Mouse (Mus musculus): ENCODE results near the gene Gm20422. TPM values are rescaled to one million over a fixed set of nuclear protein-coding genes. Genes with fewer than 3 reads are reported as not detected.

Gm20422 gene
- polyA plus RNA-seq, 1 experiment from 2014 or later = not detected

DNA sequence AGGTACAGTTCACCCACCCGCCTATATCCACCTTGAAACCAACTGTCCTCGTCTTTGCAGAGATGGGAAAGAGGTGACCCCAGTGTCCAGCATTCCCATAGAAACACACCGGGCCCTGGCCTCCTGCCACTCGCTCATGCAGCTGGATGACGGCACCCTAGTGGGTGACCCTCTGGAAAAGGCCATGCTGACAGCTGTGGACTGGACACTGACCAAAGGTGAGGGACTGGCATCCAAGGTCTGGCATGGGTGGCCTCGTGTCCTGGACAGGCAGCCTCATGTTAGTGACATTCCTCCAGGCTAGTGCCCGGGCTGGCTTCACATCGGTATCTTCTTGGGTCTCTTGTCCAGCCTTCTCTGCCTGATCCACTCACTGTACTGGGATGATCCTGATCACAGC lies 24.6 kb upstream of the Gm20422 start:
- peaks cover 46% of the 10 kb centered on the region for H3K36me3 ChIP-seq (ENCODE audit: control insufficient read depth, insufficient read depth, low read length)
- H3K4me2 ChIP-seq (ENCODE audit: low read depth, low read length) = no peak overlapping the region
- H3K27ac ChIP-seq (ENCODE audit: low read length) = no peak overlapping the region
- no peaks in the 10 kb centered on the region for H3K4me1 ChIP-seq (ENCODE audit: control insufficient read depth, insufficient read depth, low read length)
- H3K4me3 ChIP-seq (ENCODE audit: low read length) = no peak overlapping the region
- no peaks in the 10 kb centered on the region for H3K9me3 ChIP-seq (ENCODE audit: control insufficient read depth, low read length)
- no peak for ATAC-seq
- no peaks in the 10 kb centered on the region for H3K27me3 ChIP-seq (replicated peaks; ENCODE audit: control insufficient read depth, insufficient read depth, low read length)
- no peak overlapping the region for H3K9ac ChIP-seq (ENCODE audit: low read depth, low read length)
- WGBS = 94% methylated on average over 8 of the region's 8 CpGs

DNA sequence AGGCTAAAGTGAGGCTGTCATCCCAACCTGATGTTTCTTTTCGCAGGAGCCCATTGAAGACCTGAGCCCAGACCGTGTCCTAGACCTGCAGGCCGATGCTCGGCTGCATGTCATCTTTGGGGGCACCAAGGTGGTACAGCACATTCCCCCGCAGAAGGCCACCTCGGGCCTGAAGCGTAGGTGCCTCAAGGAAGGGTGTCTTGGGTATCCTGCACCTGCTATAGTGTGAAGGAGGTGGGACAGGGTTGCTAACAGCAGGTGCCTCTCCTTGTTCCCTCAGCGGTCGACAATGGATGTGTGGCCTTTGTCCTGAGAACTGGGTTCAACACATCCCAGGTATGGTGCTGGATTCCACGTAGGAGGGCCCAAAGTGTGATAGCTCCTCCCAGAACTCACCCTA lies 23.0 kb upstream of the Gm20422 start:
- Histone ChIP-seq H3K9ac (ENCODE audit: low read depth, low read length) (no peak overlapping the region), H3K4me3 (ENCODE audit: low read length) (no peak overlapping the region), H3K4me1 (ENCODE audit: control insufficient read depth, insufficient read depth, low read length) (peaks cover 9% of the 10 kb centered on the region), H3K4me2 (ENCODE audit: low read depth, low read length) (no peak overlapping the region), H3K27me3 (replicated peaks; ENCODE audit: control insufficient read depth, insufficient read depth, low read length) (no peaks in the 10 kb centered on the region), H3K9me3 (ENCODE audit: control insufficient read depth, low read length) (no peaks in the 10 kb centered on the region), H3K36me3 (ENCODE audit: control insufficient read depth, insufficient read depth, low read length) (peaks cover 39% of the 10 kb centered on the region), H3K27ac (ENCODE audit: low read length) (no peak overlapping the region)
- WGBS = 91% methylated on average over 10 of the region's 10 CpGs
- ATAC-seq = no peak

DNA sequence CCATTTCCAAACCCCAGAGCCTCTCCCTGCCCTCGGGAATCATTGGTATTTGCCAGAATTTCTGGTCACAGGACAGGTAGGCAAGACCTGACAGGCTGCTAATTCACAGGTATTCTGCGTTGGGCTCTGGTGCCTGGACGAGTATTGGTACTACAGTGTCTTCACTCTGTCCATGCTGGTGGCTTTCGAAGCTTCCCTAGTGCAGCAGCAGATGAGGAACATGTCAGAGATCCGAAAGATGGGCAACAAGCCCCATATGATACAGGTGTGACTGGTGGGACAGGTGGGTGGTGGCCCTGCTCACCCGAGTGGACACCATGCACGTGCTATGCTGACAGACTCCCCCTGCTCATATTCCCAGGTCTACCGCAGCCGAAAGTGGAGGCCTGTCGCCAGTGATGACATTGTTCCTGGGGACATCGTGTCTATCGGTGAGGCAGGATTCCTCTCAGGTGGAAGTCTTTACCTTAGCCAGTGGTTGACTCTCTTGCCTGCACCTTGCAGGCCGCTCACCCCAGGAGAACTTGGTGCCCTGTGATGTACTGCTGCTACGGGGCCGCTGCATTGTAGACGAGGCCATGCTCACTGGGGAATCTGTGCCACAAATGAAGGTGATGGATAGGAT lies 22.1 kb upstream of the Gm20422 start:
- no peaks in the 10 kb centered on the region for H3K27me3 ChIP-seq (replicated peaks; ENCODE audit: control insufficient read depth, insufficient read depth, low read length)
- H3K4me1 ChIP-seq (ENCODE audit: control insufficient read depth, insufficient read depth, low read length) = peaks cover 16% of the 10 kb centered on the region
- no peak overlapping the region for H3K9ac ChIP-seq (ENCODE audit: low read depth, low read length)
- H3K36me3 ChIP-seq (ENCODE audit: control insufficient read depth, insufficient read depth, low read length) = peaks cover 30% of the 10 kb centered on the region
- no peak overlapping the region for H3K27ac ChIP-seq (ENCODE audit: low read length)
- H3K9me3 ChIP-seq (ENCODE audit: control insufficient read depth, low read length) = no peaks in the 10 kb centered on the region
- 97% methylated on average over 16 of the region's 16 CpGs for WGBS
- no peak for ATAC-seq
- H3K4me3 ChIP-seq (ENCODE audit: low read length) = no peak overlapping the region
- no peak overlapping the region for H3K4me2 ChIP-seq (ENCODE audit: low read depth, low read length)

DNA sequence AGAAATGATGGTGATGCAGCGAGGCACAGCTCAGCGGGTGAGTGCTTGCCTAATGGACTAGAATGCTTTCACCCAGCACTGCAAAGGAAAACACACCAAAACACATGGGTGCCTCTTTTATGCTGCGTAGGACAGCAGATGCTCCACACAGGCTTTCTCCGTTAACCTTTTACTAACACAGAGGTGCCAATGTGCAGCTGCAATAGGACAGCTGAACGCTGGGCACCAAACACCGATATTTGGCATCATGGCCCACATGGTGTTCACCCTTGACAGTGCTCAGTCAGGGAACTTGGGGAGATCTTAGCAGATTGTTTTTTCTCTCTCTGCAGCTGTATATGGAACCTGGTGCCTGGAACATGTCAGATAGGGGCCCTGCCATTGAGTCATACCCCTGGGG lies 20.2 kb upstream of the Gm20422 start:
- ATAC-seq = no peak
- Histone ChIP-seq H3K9me3 (ENCODE audit: control insufficient read depth, low read length) (no peaks in the 10 kb centered on the region), H3K4me2 (ENCODE audit: low read depth, low read length) (no peak overlapping the region), H3K27me3 (replicated peaks; ENCODE audit: control insufficient read depth, insufficient read depth, low read length) (no peaks in the 10 kb centered on the region), H3K9ac (ENCODE audit: low read depth, low read length) (no peak overlapping the region), H3K27ac (ENCODE audit: low read length) (no peak overlapping the region), H3K4me3 (ENCODE audit: low read length) (no peak overlapping the region), H3K4me1 (ENCODE audit: control insufficient read depth, insufficient read depth, low read length) (peaks cover 19% of the 10 kb centered on the region), H3K36me3 (ENCODE audit: control insufficient read depth, insufficient read depth, low read length) (peaks cover 24% of the 10 kb centered on the region)
- 94% methylated on average over 6 of the region's 6 CpGs for WGBS

DNA sequence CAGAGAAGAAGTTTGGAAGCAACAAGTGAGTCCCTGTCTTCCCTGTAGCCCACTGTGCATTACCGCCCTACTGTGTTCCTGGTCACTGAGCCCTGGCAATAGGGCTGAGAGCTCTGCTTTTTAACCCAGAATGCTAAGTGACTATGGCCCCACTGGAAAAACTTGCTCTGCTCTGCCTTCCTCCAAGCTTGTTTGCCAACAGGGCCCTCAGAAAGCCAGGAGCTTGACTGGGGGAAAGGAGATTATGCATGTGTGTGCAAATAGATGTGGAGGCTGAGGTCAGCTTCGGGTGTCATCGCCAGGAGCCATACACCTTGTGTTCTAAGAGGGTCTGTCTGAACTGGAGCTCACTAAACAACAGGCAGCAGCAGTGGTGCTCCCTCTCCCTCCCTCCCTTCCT lies 19.4 kb upstream of the Gm20422 start:
- ATAC-seq = no peak
- no peaks in the 10 kb centered on the region for H3K9me3 ChIP-seq (ENCODE audit: control insufficient read depth, low read length)
- WGBS = 83% methylated on average over 3 of the region's 3 CpGs
- H3K36me3 ChIP-seq (ENCODE audit: control insufficient read depth, insufficient read depth, low read length) = peaks cover 24% of the 10 kb centered on the region
- H3K4me2 ChIP-seq (ENCODE audit: low read depth, low read length) = no peak overlapping the region
- no peak overlapping the region for H3K27ac ChIP-seq (ENCODE audit: low read length)
- no peaks in the 10 kb centered on the region for H3K27me3 ChIP-seq (replicated peaks; ENCODE audit: control insufficient read depth, insufficient read depth, low read length)
- no peak overlapping the region for H3K4me3 ChIP-seq (ENCODE audit: low read length)
- peaks cover 19% of the 10 kb centered on the region for H3K4me1 ChIP-seq (ENCODE audit: control insufficient read depth, insufficient read depth, low read length)
- H3K9ac ChIP-seq (ENCODE audit: low read depth, low read length) = no peak overlapping the region

DNA sequence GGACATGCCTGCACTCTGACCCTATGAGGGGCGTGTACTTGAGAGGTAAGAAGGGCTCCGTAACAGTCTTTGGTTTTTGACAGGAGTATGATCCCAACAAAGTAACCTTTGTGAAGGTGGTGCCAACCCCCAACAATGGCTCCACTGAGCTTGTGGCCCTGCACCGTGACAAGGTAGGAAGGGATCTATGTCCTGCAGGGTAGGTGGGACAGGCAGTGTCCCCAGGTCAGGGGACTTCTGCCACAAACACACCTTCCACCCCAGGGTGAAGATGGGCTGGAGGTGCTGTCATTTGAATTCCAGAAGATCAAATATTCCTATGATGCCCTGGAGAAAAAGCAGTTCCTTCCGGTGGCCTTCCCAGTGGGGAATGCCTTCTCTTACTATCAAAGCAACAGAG lies 19.0 kb upstream of the Gm20422 start:
- 92% methylated on average over 4 of the region's 4 CpGs for WGBS
- Histone ChIP-seq H3K27ac (ENCODE audit: low read length) (no peak overlapping the region), H3K27me3 (replicated peaks; ENCODE audit: control insufficient read depth, insufficient read depth, low read length) (no peaks in the 10 kb centered on the region), H3K36me3 (ENCODE audit: control insufficient read depth, insufficient read depth, low read length) (peaks cover 20% of the 10 kb centered on the region), H3K9me3 (ENCODE audit: control insufficient read depth, low read length) (no peaks in the 10 kb centered on the region), H3K4me3 (ENCODE audit: low read length) (no peak overlapping the region), H3K4me2 (ENCODE audit: low read depth, low read length) (no peak overlapping the region), H3K9ac (ENCODE audit: low read depth, low read length) (no peak overlapping the region), H3K4me1 (ENCODE audit: control insufficient read depth, insufficient read depth, low read length) (peaks cover 19% of the 10 kb centered on the region)
- no peak for ATAC-seq

DNA sequence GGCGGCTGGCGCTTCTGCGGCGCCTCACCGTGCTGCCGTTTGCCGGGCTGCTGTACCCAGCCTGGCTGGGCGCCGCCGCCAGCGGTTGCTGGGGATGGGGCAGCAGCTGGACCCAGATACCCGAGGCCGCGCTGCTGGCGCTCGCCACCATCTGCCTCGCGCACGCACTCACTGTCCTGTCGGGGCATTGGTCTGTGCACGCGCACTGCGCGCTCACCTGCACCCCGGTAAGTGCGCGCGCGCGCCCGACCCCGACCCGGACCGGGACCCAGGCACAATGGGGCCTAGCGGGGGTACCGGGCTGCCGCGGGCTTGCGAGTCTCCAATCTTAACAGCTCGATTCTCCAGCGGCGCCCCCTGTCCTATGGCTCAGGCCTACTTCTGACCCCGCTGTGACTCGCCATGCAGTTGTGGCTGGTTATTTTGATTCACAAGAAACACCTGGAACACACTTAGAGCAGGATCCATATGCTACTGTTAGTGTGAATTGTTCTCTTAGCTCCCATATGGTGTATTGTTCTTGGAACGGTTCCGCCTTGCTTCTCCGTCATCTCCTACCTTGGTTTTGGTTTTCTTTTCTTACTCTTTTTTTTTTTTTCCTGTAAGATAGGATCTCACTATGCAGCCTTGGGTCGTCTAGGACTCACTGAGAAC lies 16.9 kb upstream of the Gm20422 start:
- Histone ChIP-seq H3K36me3 (ENCODE audit: control insufficient read depth, insufficient read depth, low read length) (0 out of 2 replicates have a peak, but pooled peaks cover 7% of the 10 kb centered on the region), H3K9ac (ENCODE audit: low read depth, low read length) (peak overlapping the region; percentile 94), H3K27ac (ENCODE audit: low read length) (peak overlapping the region; percentile 90), H3K4me1 (ENCODE audit: control insufficient read depth, insufficient read depth, low read length) (peaks cover 19% of the 10 kb centered on the region), H3K4me2 (ENCODE audit: low read depth, low read length) (peak overlapping the region; percentile 62), H3K9me3 (ENCODE audit: control insufficient read depth, low read length) (no peaks in the 10 kb centered on the region), H3K4me3 (ENCODE audit: low read length) (peak overlapping the region; percentile 100), H3K27me3 (replicated peaks; ENCODE audit: control insufficient read depth, insufficient read depth, low read length) (no peaks in the 10 kb centered on the region)
- under 1% methylated on average over 48 of the region's 48 CpGs for WGBS
- ATAC-seq = peak; percentile 76

DNA sequence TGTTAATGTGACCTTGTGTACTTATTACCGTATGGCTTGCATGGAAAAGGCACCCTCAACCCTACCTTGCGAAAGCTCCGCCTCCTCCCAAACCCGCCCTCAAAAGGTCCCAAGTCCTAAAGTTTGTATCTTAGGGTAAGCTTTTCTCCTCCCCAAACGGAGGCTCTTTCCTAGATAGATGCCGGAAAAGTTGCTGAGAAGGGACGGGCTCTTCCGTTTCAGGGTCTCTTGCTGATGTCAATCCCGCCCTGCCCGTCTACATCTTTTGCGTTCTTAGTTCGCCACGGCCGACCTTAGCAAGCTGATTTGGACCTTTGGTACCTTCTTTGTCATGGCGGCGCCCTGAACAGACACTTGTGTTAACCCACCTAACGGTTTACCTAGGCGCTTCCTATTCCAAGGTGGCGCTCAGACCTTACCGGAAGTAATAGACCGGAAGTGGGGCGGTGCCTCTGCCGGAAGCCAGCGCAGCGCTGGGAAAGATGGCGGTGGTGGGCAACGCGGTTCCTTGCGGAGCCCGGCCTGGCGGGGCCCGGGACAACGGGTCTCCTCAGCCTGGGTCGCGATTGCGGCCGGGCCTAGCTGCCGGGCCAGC lies 16.2 kb upstream of the Gm20422 start, which contains the start of the genes Atp13a1 and Zfp866:
Atp13a1 (plus strand) TSS at position 391 of the 595 bp plus-strand sequence.
Zfp866 (minus strand) TSS at position 406 of the 595 bp plus-strand sequence.
- Histone ChIP-seq H3K27ac (ENCODE audit: low read length) (peak within 1 kb of the TSS; percentile 90), H3K9me3 (ENCODE audit: control insufficient read depth, low read length) (no peaks in the 10 kb centered on the region), H3K9ac (ENCODE audit: low read depth, low read length) (peak within 1 kb of the TSS; percentile 94), H3K4me2 (ENCODE audit: low read depth, low read length) (peak within 1 kb of the TSS; percentile 62), H3K4me3 (ENCODE audit: low read length) (peak within 1 kb of the TSS; percentile 100), H3K36me3 (ENCODE audit: control insufficient read depth, insufficient read depth, low read length) (0 out of 2 replicates have a peak, but pooled peaks cover under 1% of the 10 kb centered on the region), H3K4me1 (ENCODE audit: control insufficient read depth, insufficient read depth, low read length) (peaks cover 19% of the 10 kb centered on the region), H3K27me3 (replicated peaks; ENCODE audit: control insufficient read depth, insufficient read depth, low read length) (no peaks in the 10 kb centered on the region)
- WGBS = under 1% methylated on average over 38 of the region's 38 CpGs
- ATAC-seq = peak; percentile 97

DNA sequence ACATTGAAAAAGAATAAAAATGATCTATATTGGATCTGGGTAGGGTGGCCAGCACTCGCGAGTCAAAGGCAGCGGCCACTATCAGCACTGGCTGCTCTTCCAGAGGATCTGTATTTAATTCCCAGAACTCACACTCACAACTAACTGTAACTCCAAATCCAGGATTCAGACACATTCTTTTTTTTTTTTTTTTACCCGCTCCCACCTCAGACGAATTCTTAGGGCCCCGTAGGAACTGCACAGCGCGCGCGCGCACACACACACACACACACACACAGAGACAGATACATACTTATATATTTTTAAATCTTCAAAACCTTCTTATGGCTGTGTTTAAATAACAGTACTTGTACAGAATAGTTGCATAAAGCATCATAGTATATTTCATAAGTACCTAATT lies 15.7 kb upstream of the Gm20422 start:
- Histone ChIP-seq H3K4me3 (ENCODE audit: low read length) (peak overlapping the region; percentile 100), H3K36me3 (ENCODE audit: control insufficient read depth, insufficient read depth, low read length) (no peaks in the 10 kb centered on the region), H3K27me3 (replicated peaks; ENCODE audit: control insufficient read depth, insufficient read depth, low read length) (no peaks in the 10 kb centered on the region), H3K9me3 (ENCODE audit: control insufficient read depth, low read length) (no peaks in the 10 kb centered on the region), H3K4me1 (ENCODE audit: control insufficient read depth, insufficient read depth, low read length) (peaks cover 19% of the 10 kb centered on the region), H3K9ac (ENCODE audit: low read depth, low read length) (peak overlapping the region; percentile 94), H3K4me2 (ENCODE audit: low read depth, low read length) (peak overlapping the region; percentile 61), H3K27ac (ENCODE audit: low read length) (peak overlapping the region; percentile 90)
- ATAC-seq = peak; percentile 20
- WGBS = 24% methylated on average over 11 of the region's 11 CpGs

All from intestine, embryonic 16.5 days (tissue).